Mouse (Mus musculus): ENCODE measurements at regions not wholly inside any gene's neighbourhood (a gene's known extent, or its start where the extent isn't known, plus 50 kb on each side); places are given as distances from the start of the nearest gene placed in this dataset.

- no peak overlapping the region for H3K4me2 ChIP-seq (ENCODE audit: low read depth, low read length)
- H3K9me3 ChIP-seq (replicated peaks; ENCODE audit: control insufficient read depth, low read length), result no peaks in the 10 kb centered on the region
- DNase-seq (ENCODE audit: low spot score), result no peak
- ATAC-seq (replicated peaks; ENCODE audit: insufficient number of reproducible peaks, low FRiP score, low TSS enrichment, low read depth), result no peak
- H3K36me3 ChIP-seq (replicated peaks; ENCODE audit: control insufficient read depth, insufficient read depth, low read depth, low read length), result no peaks in the 10 kb centered on the region
- no peaks in the 10 kb centered on the region for H3K4me1 ChIP-seq (ENCODE audit: control insufficient read depth, insufficient read depth, low read length)
- WGBS, result 95% methylated on average over 1 of the region's 1 CpGs
- no peak overlapping the region for H3K4me3 ChIP-seq (ENCODE audit: low read depth, low read length)
- H3K27ac ChIP-seq (replicated peaks; ENCODE audit: low read depth, low read length), result no peak overlapping the region
- H3K27me3 ChIP-seq (ENCODE audit: control insufficient read depth, insufficient read depth, low read length), result no peaks in the 10 kb centered on the region
- no peak overlapping the region for H3K9ac ChIP-seq (replicated peaks; ENCODE audit: low read length)
These were observed 86.5 kb upstream of the Slc1a3 start for GRCm38 (mm10) chr15:8797015-8797414.

- WGBS, result 86% methylated on average over 2 of the region's 2 CpGs
- ATAC-seq (replicated peaks; ENCODE audit: insufficient number of reproducible peaks, low FRiP score, low TSS enrichment, low read depth) (no peak), DNase-seq (ENCODE audit: low spot score) (no peak)
These were observed 81.5 kb upstream of the Slc1a3 start for GRCm38 (mm10) chr15:8792106-8792505.

GRCm38 (mm10) chr15:8789924-8790323, 79.4 kb upstream of the Slc1a3 start:
- no peak for DNase-seq (ENCODE audit: low spot score)
- H3K4me3 ChIP-seq (ENCODE audit: low read depth, low read length), result no peak overlapping the region
- no peaks in the 10 kb centered on the region for H3K9me3 ChIP-seq (replicated peaks; ENCODE audit: control insufficient read depth, low read length)
- no peak overlapping the region for H3K4me2 ChIP-seq (ENCODE audit: low read depth, low read length)
- H3K27ac ChIP-seq (replicated peaks; ENCODE audit: low read depth, low read length), result no peak overlapping the region
- ATAC-seq (replicated peaks; ENCODE audit: insufficient number of reproducible peaks, low FRiP score, low TSS enrichment, low read depth), result no peak
- no peak overlapping the region for H3K9ac ChIP-seq (replicated peaks; ENCODE audit: low read length)
- no peaks in the 10 kb centered on the region for H3K27me3 ChIP-seq (ENCODE audit: control insufficient read depth, insufficient read depth, low read length)
- H3K36me3 ChIP-seq (replicated peaks; ENCODE audit: control insufficient read depth, insufficient read depth, low read depth, low read length), result no peaks in the 10 kb centered on the region
- no peaks in the 10 kb centered on the region for H3K4me1 ChIP-seq (ENCODE audit: control insufficient read depth, insufficient read depth, low read length)

More at GRCm38 (mm10) chr15:8792106-8792505, 81.5 kb upstream of the Slc1a3 start:
- Histone ChIP-seq H3K27ac (replicated peaks; ENCODE audit: low read depth, low read length) (no peak overlapping the region), H3K9me3 (replicated peaks; ENCODE audit: control insufficient read depth, low read length) (no peaks in the 10 kb centered on the region), H3K36me3 (replicated peaks; ENCODE audit: control insufficient read depth, insufficient read depth, low read depth, low read length) (no peaks in the 10 kb centered on the region), H3K4me3 (ENCODE audit: low read depth, low read length) (no peak overlapping the region), H3K9ac (replicated peaks; ENCODE audit: low read length) (no peak overlapping the region), H3K4me1 (ENCODE audit: control insufficient read depth, insufficient read depth, low read length) (no peaks in the 10 kb centered on the region), H3K27me3 (ENCODE audit: control insufficient read depth, insufficient read depth, low read length) (no peaks in the 10 kb centered on the region), H3K4me2 (ENCODE audit: low read depth, low read length) (no peak overlapping the region)

- no peaks in the 10 kb centered on the region for H3K36me3 ChIP-seq (replicated peaks; ENCODE audit: control insufficient read depth, insufficient read depth, low read depth, low read length)
- H3K4me1 ChIP-seq (ENCODE audit: control insufficient read depth, insufficient read depth, low read length), result no peaks in the 10 kb centered on the region
- 72% methylated on average over 6 of the region's 6 CpGs for WGBS
- no peak overlapping the region for H3K4me3 ChIP-seq (ENCODE audit: low read depth, low read length)
- no peak overlapping the region for H3K27ac ChIP-seq (replicated peaks; ENCODE audit: low read depth, low read length)
- DNase-seq (ENCODE audit: low spot score) (no peak), ATAC-seq (replicated peaks; ENCODE audit: insufficient number of reproducible peaks, low FRiP score, low TSS enrichment, low read depth) (no peak)
- H3K9ac ChIP-seq (replicated peaks; ENCODE audit: low read length), result no peak overlapping the region
- no peak overlapping the region for H3K4me2 ChIP-seq (ENCODE audit: low read depth, low read length)
- H3K27me3 ChIP-seq (ENCODE audit: control insufficient read depth, insufficient read depth, low read length), result no peaks in the 10 kb centered on the region
- no peaks in the 10 kb centered on the region for H3K9me3 ChIP-seq (replicated peaks; ENCODE audit: control insufficient read depth, low read length)
These were observed 78.4 kb upstream of the Slc1a3 start for GRCm38 (mm10) chr15:8789000-8789399.

GRCm38 (mm10) chr15:8785537-8785936, 75.0 kb upstream of the Slc1a3 start:
- Histone ChIP-seq H3K36me3 (replicated peaks; ENCODE audit: control insufficient read depth, insufficient read depth, low read depth, low read length) (no peaks in the 10 kb centered on the region), H3K4me2 (ENCODE audit: low read depth, low read length) (no peak overlapping the region), H3K4me3 (ENCODE audit: low read depth, low read length) (no peak overlapping the region), H3K4me1 (ENCODE audit: control insufficient read depth, insufficient read depth, low read length) (no peaks in the 10 kb centered on the region), H3K27ac (replicated peaks; ENCODE audit: low read depth, low read length) (no peak overlapping the region), H3K9me3 (replicated peaks; ENCODE audit: control insufficient read depth, low read length) (no peaks in the 10 kb centered on the region), H3K9ac (replicated peaks; ENCODE audit: low read length) (no peak overlapping the region), H3K27me3 (ENCODE audit: control insufficient read depth, insufficient read depth, low read length) (no peaks in the 10 kb centered on the region)
- no peak for ATAC-seq (replicated peaks; ENCODE audit: insufficient number of reproducible peaks, low FRiP score, low TSS enrichment, low read depth)
- WGBS, result 79% methylated on average over 6 of the region's 6 CpGs
- no peak for DNase-seq (ENCODE audit: low spot score)

GRCm38 (mm10) chr15:8783567-8783966, 73.0 kb upstream of the Slc1a3 start:
- Histone ChIP-seq H3K27ac (replicated peaks; ENCODE audit: low read depth, low read length) (no peak overlapping the region), H3K9ac (replicated peaks; ENCODE audit: low read length) (no peak overlapping the region), H3K4me3 (ENCODE audit: low read depth, low read length) (no peak overlapping the region), H3K36me3 (replicated peaks; ENCODE audit: control insufficient read depth, insufficient read depth, low read depth, low read length) (no peaks in the 10 kb centered on the region), H3K4me1 (ENCODE audit: control insufficient read depth, insufficient read depth, low read length) (no peaks in the 10 kb centered on the region), H3K4me2 (ENCODE audit: low read depth, low read length) (no peak overlapping the region), H3K27me3 (ENCODE audit: control insufficient read depth, insufficient read depth, low read length) (no peaks in the 10 kb centered on the region), H3K9me3 (replicated peaks; ENCODE audit: control insufficient read depth, low read length) (no peaks in the 10 kb centered on the region)
- no peak for ATAC-seq (replicated peaks; ENCODE audit: insufficient number of reproducible peaks, low FRiP score, low TSS enrichment, low read depth)
- DNase-seq (ENCODE audit: low spot score), result no peak
- WGBS, result 87% methylated on average over 2 of the region's 2 CpGs

GRCm38 (mm10) chr15:8783036-8783435, 72.5 kb upstream of the Slc1a3 start:
- Histone ChIP-seq H3K9ac (replicated peaks; ENCODE audit: low read length) (no peak overlapping the region), H3K27me3 (ENCODE audit: control insufficient read depth, insufficient read depth, low read length) (no peaks in the 10 kb centered on the region), H3K4me2 (ENCODE audit: low read depth, low read length) (no peak overlapping the region), H3K36me3 (replicated peaks; ENCODE audit: control insufficient read depth, insufficient read depth, low read depth, low read length) (no peaks in the 10 kb centered on the region), H3K4me1 (ENCODE audit: control insufficient read depth, insufficient read depth, low read length) (no peaks in the 10 kb centered on the region), H3K4me3 (ENCODE audit: low read depth, low read length) (no peak overlapping the region), H3K27ac (replicated peaks; ENCODE audit: low read depth, low read length) (no peak overlapping the region), H3K9me3 (replicated peaks; ENCODE audit: control insufficient read depth, low read length) (no peaks in the 10 kb centered on the region)
- ATAC-seq (replicated peaks; ENCODE audit: insufficient number of reproducible peaks, low FRiP score, low TSS enrichment, low read depth), result no peak
- 61% methylated on average over 1 of the region's 1 CpGs for WGBS
- DNase-seq (ENCODE audit: low spot score), result no peak

- Histone ChIP-seq H3K9me3 (replicated peaks; ENCODE audit: control insufficient read depth, low read length) (no peaks in the 10 kb centered on the region), H3K27ac (replicated peaks; ENCODE audit: low read depth, low read length) (no peak overlapping the region), H3K9ac (replicated peaks; ENCODE audit: low read length) (no peak overlapping the region), H3K4me3 (ENCODE audit: low read depth, low read length) (no peak overlapping the region), H3K27me3 (ENCODE audit: control insufficient read depth, insufficient read depth, low read length) (no peaks in the 10 kb centered on the region), H3K4me1 (ENCODE audit: control insufficient read depth, insufficient read depth, low read length) (no peaks in the 10 kb centered on the region), H3K36me3 (replicated peaks; ENCODE audit: control insufficient read depth, insufficient read depth, low read depth, low read length) (no peaks in the 10 kb centered on the region), H3K4me2 (ENCODE audit: low read depth, low read length) (no peak overlapping the region)
- ATAC-seq (replicated peaks; ENCODE audit: insufficient number of reproducible peaks, low FRiP score, low TSS enrichment, low read depth) (no peak), DNase-seq (ENCODE audit: low spot score) (no peak)
- 74% methylated on average over 10 of the region's 10 CpGs for WGBS
These were observed 71.6 kb upstream of the Slc1a3 start for GRCm38 (mm10) chr15:8782131-8782507.
